Mouse (Mus musculus): ENCODE data around the gene Gm20388. TPM values are rescaled to one million over a fixed set of nuclear protein-coding genes. Genes with fewer than 3 reads are reported as not detected.

The Gm20388 gene
- polyA plus RNA-seq, 1 experiment from 2014 or later, result not detected

DNA sequence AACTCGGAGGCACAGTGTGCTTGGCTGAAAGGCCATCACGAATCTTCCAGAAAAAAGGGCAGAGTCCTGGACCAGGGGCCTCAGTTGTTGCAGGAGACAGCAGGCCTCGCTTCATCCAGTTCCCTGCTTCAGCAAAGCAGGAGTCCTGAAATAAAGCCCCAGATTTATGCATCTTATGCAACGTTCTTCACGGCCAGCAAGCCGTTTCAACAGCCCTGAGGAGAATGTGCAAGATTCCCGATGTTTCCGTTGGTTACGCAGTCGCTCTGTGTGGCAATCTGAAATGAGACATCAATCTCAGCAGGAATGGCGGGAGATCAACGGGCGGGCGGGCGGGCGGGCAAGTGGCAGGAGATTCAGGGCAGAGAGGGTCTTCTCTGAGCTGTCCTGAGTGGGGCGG lies 830.4 kb downstream of the Gm20388 start:
- ATAC-seq (ENCODE audit: insufficient number of reproducible peaks, insufficient read depth, low FRiP score, low read depth), result no peak

GRCm38 (mm10) chr8:120741815-120742530 lies 831.3 kb downstream of the Gm20388 start:
- Histone ChIP-seq H3K9me3 (ENCODE audit: control insufficient read depth, low read length) (no peaks in the 10 kb centered on the region), H3K36me3 (ENCODE audit: control insufficient read depth, insufficient read depth, low read length) (no peaks in the 10 kb centered on the region), H3K4me1 (ENCODE audit: control insufficient read depth in 2 of 2, insufficient read depth in 2 of 2, low read length in 2 of 2) (peaks cover 7 to 8% of the 10 kb centered on the region in 2 experiments; a peak in 3 of 4 replicates), H3K27ac (replicated peaks in 1 of 2; ENCODE audit: control insufficient read depth in 1 of 2, insufficient read depth in 1 of 2, low read depth in 2 of 2, low read length in 2 of 2) (no peak overlapping the region), H3K4me2 (ENCODE audit: low read length) (no peak overlapping the region), H3K4me3 (ENCODE audit: control insufficient read depth in 1 of 2, insufficient read depth in 1 of 2, low read depth in 1 of 2, low read length in 2 of 2) (no peak overlapping the region), H3K27me3 (ENCODE audit: control insufficient read depth, insufficient read depth, low read length) (peaks cover 13% of the 10 kb centered on the region; the same call in 1 of the 2 replicates), H3K9ac (ENCODE audit: low read length) (no peak overlapping the region)
- WGBS, result 81% methylated on average over 15 of the region's 15 CpGs
- no peak for ATAC-seq (ENCODE audit: insufficient number of reproducible peaks, insufficient read depth, low FRiP score, low read depth)

More for the DNA sequence above, 830.4 kb downstream of the Gm20388 start:
- H3K36me3 ChIP-seq (ENCODE audit: control insufficient read depth, insufficient read depth, low read length), result no peaks in the 10 kb centered on the region
- no peak overlapping the region for H3K27ac ChIP-seq (replicated peaks in 1 of 2; ENCODE audit: control insufficient read depth in 1 of 2, insufficient read depth in 1 of 2, low read depth in 2 of 2, low read length in 2 of 2)
- H3K27me3 ChIP-seq (ENCODE audit: control insufficient read depth, insufficient read depth, low read length), result peaks cover 17% of the 10 kb centered on the region; the same call in 1 of the 2 replicates
- no peaks in the 10 kb centered on the region for H3K9me3 ChIP-seq (ENCODE audit: control insufficient read depth, low read length)
- 87% methylated on average over 17 of the region's 17 CpGs for WGBS
- H3K4me1 ChIP-seq (ENCODE audit: control insufficient read depth in 2 of 2, insufficient read depth in 2 of 2, low read length in 2 of 2), result peaks cover 7 to 10% of the 10 kb centered on the region in 2 experiments; a peak in 3 of 4 replicates
- H3K4me2 ChIP-seq (ENCODE audit: low read length), result no peak overlapping the region
- no peak overlapping the region for H3K9ac ChIP-seq (ENCODE audit: low read length)
- H3K4me3 ChIP-seq (ENCODE audit: control insufficient read depth in 1 of 2, insufficient read depth in 1 of 2, low read depth in 1 of 2, low read length in 2 of 2), result no peak overlapping the region

DNA sequence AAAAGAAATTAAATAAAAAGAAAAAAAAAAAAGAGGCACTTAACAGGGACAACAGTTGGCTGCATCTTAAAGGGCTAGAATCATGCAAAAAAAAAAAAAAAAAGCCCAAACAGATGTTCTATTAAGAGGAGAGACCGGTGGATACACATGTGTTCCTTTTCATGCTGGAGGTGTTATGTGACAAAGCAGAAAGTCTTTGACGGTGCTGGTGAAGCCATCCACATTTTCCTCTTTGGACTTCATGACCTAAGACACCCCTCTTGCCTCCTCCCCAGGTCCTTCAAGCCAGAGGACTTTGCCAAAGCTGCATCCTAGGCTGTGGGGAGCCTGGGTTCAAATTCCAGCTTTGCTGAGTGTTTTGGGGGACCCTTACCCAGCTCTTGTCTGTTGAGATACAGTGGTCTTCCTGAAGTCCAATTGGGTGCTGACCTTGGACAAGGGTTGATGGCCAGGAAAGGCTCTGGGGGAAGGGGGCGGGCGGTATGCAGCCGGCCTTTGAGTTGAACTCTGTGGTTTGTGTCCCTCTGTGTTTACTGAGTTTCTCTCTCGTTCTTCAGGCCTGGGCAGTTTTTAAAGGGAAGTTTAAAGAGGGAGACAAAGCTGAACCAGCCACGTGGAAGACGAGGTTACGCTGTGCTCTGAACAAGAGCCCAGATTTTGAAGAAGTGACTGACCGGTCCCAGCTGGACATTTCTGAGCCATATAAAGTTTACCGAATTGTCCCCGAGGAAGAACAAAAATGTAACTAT lies 832.7 kb downstream of the Gm20388 start:
- 72% methylated on average over 12 of the region's 12 CpGs for WGBS

GRCm38 (mm10) chr8:120743898-120744290 lies 833.3 kb downstream of the Gm20388 start:
- Histone ChIP-seq H3K27me3 (ENCODE audit: control insufficient read depth, insufficient read depth, low read length) (no peaks in the 10 kb centered on the region; the same call in 1 of the 2 replicates), H3K9ac (ENCODE audit: low read length) (no peak overlapping the region), H3K27ac (replicated peaks in 1 of 2; ENCODE audit: control insufficient read depth in 1 of 2, insufficient read depth in 1 of 2, low read depth in 2 of 2, low read length in 2 of 2) (0 out of 4 replicates have a peak overlapping the region, but pooled peaks of 1 of the 2 experiments have one; percentile 28), H3K4me1 (ENCODE audit: control insufficient read depth in 2 of 2, insufficient read depth in 2 of 2, low read length in 2 of 2) (peaks cover 7 to 8% of the 10 kb centered on the region in 2 experiments; a peak in 2 of 4 replicates), H3K4me2 (ENCODE audit: low read length) (no peak overlapping the region), H3K4me3 (ENCODE audit: control insufficient read depth in 1 of 2, insufficient read depth in 1 of 2, low read depth in 1 of 2, low read length in 2 of 2) (no peak overlapping the region), H3K36me3 (ENCODE audit: control insufficient read depth, insufficient read depth, low read length) (no peaks in the 10 kb centered on the region), H3K9me3 (ENCODE audit: control insufficient read depth, low read length) (no peaks in the 10 kb centered on the region)
- no peak for ATAC-seq (ENCODE audit: insufficient number of reproducible peaks, insufficient read depth, low FRiP score, low read depth)
- WGBS, result 52% methylated on average over 4 of the region's 4 CpGs

More for the DNA sequence above, 832.7 kb downstream of the Gm20388 start:
- H3K27me3 ChIP-seq (ENCODE audit: control insufficient read depth, insufficient read depth, low read length), result peaks cover 4% of the 10 kb centered on the region; the same call in 1 of the 2 replicates
- H3K36me3 ChIP-seq (ENCODE audit: control insufficient read depth, insufficient read depth, low read length), result no peaks in the 10 kb centered on the region
- no peak overlapping the region; a peak in 1 of 4 replicates for H3K27ac ChIP-seq (replicated peaks in 1 of 2; ENCODE audit: control insufficient read depth in 1 of 2, insufficient read depth in 1 of 2, low read depth in 2 of 2, low read length in 2 of 2)
- H3K4me1 ChIP-seq (ENCODE audit: control insufficient read depth in 2 of 2, insufficient read depth in 2 of 2, low read length in 2 of 2), result peaks cover 7 to 8% of the 10 kb centered on the region in 2 experiments; a peak in 2 of 4 replicates
- no peak overlapping the region for H3K4me3 ChIP-seq (ENCODE audit: control insufficient read depth in 1 of 2, insufficient read depth in 1 of 2, low read depth in 1 of 2, low read length in 2 of 2)
- H3K4me2 ChIP-seq (ENCODE audit: low read length), result no peak overlapping the region
- H3K9ac ChIP-seq (ENCODE audit: low read length), result no peak overlapping the region
- ATAC-seq (ENCODE audit: insufficient number of reproducible peaks, insufficient read depth, low FRiP score, low read depth), result no peak
- no peaks in the 10 kb centered on the region for H3K9me3 ChIP-seq (ENCODE audit: control insufficient read depth, low read length)

DNA sequence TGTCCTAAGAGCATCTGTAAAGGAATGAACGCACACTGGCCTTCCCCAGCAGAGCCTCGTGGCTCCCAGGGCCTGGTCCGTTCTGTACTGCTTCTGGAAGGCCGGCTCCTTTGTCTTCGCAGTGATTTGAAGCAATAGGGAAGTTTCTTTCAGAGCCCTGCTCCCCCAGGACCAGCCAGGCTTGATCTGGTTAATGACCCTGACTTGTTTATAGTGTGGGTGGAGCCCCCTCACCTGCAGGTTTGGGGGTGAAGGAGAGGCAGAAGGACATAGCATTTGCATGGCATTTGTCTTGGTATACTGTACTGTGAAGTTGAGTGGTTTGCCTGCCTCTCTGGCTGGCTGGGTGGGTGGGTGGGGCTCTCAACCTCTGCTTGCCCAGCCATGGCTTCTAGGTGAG lies 833.8 kb downstream of the Gm20388 start:
- Histone ChIP-seq H3K4me3 (ENCODE audit: control insufficient read depth in 1 of 2, insufficient read depth in 1 of 2, low read depth in 1 of 2, low read length in 2 of 2) (no peak overlapping the region), H3K27ac (replicated peaks in 1 of 2; ENCODE audit: control insufficient read depth in 1 of 2, insufficient read depth in 1 of 2, low read depth in 2 of 2, low read length in 2 of 2) (no peak overlapping the region), H3K36me3 (ENCODE audit: control insufficient read depth, insufficient read depth, low read length) (no peaks in the 10 kb centered on the region), H3K4me1 (ENCODE audit: control insufficient read depth in 2 of 2, insufficient read depth in 2 of 2, low read length in 2 of 2) (peaks cover 7 to 8% of the 10 kb centered on the region in 2 experiments; a peak in 2 of 4 replicates), H3K4me2 (ENCODE audit: low read length) (no peak overlapping the region), H3K27me3 (ENCODE audit: control insufficient read depth, insufficient read depth, low read length) (no peaks in the 10 kb centered on the region; the same call in 1 of the 2 replicates), H3K9ac (ENCODE audit: low read length) (no peak overlapping the region), H3K9me3 (ENCODE audit: control insufficient read depth, low read length) (no peaks in the 10 kb centered on the region)
- WGBS, result 90% methylated on average over 5 of the region's 5 CpGs
- ATAC-seq (ENCODE audit: insufficient number of reproducible peaks, insufficient read depth, low FRiP score, low read depth), result no peak

- no peak for ATAC-seq (ENCODE audit: insufficient number of reproducible peaks, insufficient read depth, low FRiP score, low read depth)
- no peak overlapping the region for H3K27ac ChIP-seq (replicated peaks in 1 of 2; ENCODE audit: control insufficient read depth in 1 of 2, insufficient read depth in 1 of 2, low read depth in 2 of 2, low read length in 2 of 2)
- no peaks in the 10 kb centered on the region for H3K9me3 ChIP-seq (ENCODE audit: control insufficient read depth, low read length)
- H3K27me3 ChIP-seq (ENCODE audit: control insufficient read depth, insufficient read depth, low read length), result no peaks in the 10 kb centered on the region; the same call in 1 of the 2 replicates
- H3K9ac ChIP-seq (ENCODE audit: low read length), result no peak overlapping the region
- H3K36me3 ChIP-seq (ENCODE audit: control insufficient read depth, insufficient read depth, low read length), result no peaks in the 10 kb centered on the region
- H3K4me2 ChIP-seq (ENCODE audit: low read length), result no peak overlapping the region
- H3K4me1 ChIP-seq (ENCODE audit: control insufficient read depth in 2 of 2, insufficient read depth in 2 of 2, low read length in 2 of 2), result peaks cover 7 to 8% of the 10 kb centered on the region in 2 experiments; a peak in 2 of 4 replicates
- 81% methylated on average over 7 of the region's 7 CpGs for WGBS
- H3K4me3 ChIP-seq (ENCODE audit: control insufficient read depth in 1 of 2, insufficient read depth in 1 of 2, low read depth in 1 of 2, low read length in 2 of 2), result no peak overlapping the region
Observed at GRCm38 (mm10) chr8:120745226-120745625, 834.6 kb downstream of the Gm20388 start.

DNA sequence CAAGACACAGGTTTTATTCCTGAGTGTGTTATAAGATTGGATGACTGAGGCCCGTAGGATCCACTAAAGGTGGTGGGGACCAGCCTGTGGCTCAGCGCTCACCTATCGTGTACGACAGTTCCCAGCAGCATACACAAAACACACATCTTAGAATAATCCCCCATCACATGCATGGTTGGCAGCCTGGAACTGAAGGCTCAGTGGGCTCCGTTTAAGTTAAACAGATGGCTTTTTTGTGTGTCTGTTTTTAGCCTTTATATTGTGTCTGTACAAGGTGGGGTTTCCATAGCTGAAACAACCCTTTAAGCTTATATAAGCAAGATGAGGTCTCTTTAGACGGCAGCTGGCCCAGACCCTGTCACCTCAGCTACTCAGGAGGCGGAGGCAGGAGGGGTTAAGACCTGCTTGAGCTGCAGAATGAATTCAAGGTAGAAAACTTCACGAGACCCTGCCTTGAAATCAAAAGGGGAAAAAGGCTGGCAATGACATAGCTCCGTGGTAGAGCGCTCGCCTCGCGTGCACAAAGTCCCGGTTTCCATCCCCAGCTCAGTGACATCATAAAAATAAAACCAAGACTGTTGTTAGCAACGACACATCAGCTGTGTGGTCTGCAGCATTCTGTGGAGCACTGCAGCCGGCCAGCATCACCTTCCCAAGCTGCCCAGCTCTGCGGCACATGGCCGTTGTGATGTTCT lies 835.5 kb downstream of the Gm20388 start:
- 82% methylated on average over 18 of the region's 18 CpGs for WGBS

More for the DNA sequence above, 835.5 kb downstream of the Gm20388 start:
- no peaks in the 10 kb centered on the region for H3K27me3 ChIP-seq (ENCODE audit: control insufficient read depth, insufficient read depth, low read length)
- H3K4me1 ChIP-seq (ENCODE audit: control insufficient read depth in 2 of 2, insufficient read depth in 2 of 2, low read length in 2 of 2), result peaks cover 8 to 9% of the 10 kb centered on the region in 2 experiments; a peak in 3 of 4 replicates
- H3K9ac ChIP-seq (ENCODE audit: low read length), result no peak overlapping the region
- no peak overlapping the region for H3K4me3 ChIP-seq (ENCODE audit: control insufficient read depth in 1 of 2, insufficient read depth in 1 of 2, low read depth in 1 of 2, low read length in 2 of 2)
- ATAC-seq (ENCODE audit: insufficient number of reproducible peaks, insufficient read depth, low FRiP score, low read depth), result no peak
- no peaks in the 10 kb centered on the region for H3K9me3 ChIP-seq (ENCODE audit: control insufficient read depth, low read length)
- H3K27ac ChIP-seq (replicated peaks in 1 of 2; ENCODE audit: control insufficient read depth in 1 of 2, insufficient read depth in 1 of 2, low read depth in 2 of 2, low read length in 2 of 2), result no peak overlapping the region
- no peaks in the 10 kb centered on the region for H3K36me3 ChIP-seq (ENCODE audit: control insufficient read depth, insufficient read depth, low read length)
- H3K4me2 ChIP-seq (ENCODE audit: low read length), result no peak overlapping the region

Data from heart, embryonic 14.5 days (tissue).